8 mouse cellular contexts compared by ENCODE assay signal in genomic region chr1:91874633-91875032, GRCm38 (mm10).
DNase-seq lines count a peak whose midpoint lies in the region; ATAC-seq and TF ChIP-seq lines count a peak whose summit lies in the region.

No protein-coding gene starts in this region.

- peaks cover 24% of the 10 kb centered on the region for H3K4me1 ChIP-seq in limb, embryonic 14.5 days (ENCODE audit: control insufficient read depth, insufficient read depth, low read length)

- TF ChIP-seq POLR2A in brain, embryonic 14.5 days (IDR thresholded peaks at IDR 0.05; ENCODE audit: borderline replicate concordance, extremely low read depth, insufficient read depth, insufficient read length, poor library complexity, severe bottlenecking), result no peak
- no peak for TF ChIP-seq POLR2A in limb, embryonic 14.5 days (IDR thresholded peaks at IDR 0.05; ENCODE audit: borderline replicate concordance, extremely low read depth, insufficient read depth, insufficient read length)

- no peak overlapping the region for H3K27ac ChIP-seq in limb, embryonic 14.5 days (replicated peaks; ENCODE audit: low read depth, low read length)

- H3K9ac ChIP-seq in limb, embryonic 14.5 days (ENCODE audit: low read depth, low read length, severe bottlenecking), result no peak overlapping the region

- WGBS in limb, embryonic 14.5 days, result 13% methylated on average over 2 of the region's 2 CpGs

- H3K9me3 ChIP-seq in limb, embryonic 14.5 days (ENCODE audit: control insufficient read depth, low read length), result no peaks in the 10 kb centered on the region

- peak; percentile 31 for DNase-seq in right cerebral cortex, adult 18-20 months
- DNase-seq in right cerebral cortex, postnatal 25 days, result no peak
- peak; percentile 50 for DNase-seq in brain, embryonic 14.5 days (ENCODE audit: low read depth)
- DNase-seq in forelimb bud, embryonic 11.5 days (ENCODE audit: low read depth, low spot score), result peak; percentile 64
- peak; percentile 30 for DNase-seq in induced T-regulatory cell, adult 2 months (ENCODE audit: low read depth)
- DNase-seq in limb, embryonic 14.5 days (ENCODE audit: low spot score), result peak; percentile 35
- peak; percentile 75 for DNase-seq in ovary, postnatal 36 days (ENCODE audit: low spot score)
- DNase-seq in urinary bladder, postnatal 4 days (ENCODE audit: low spot score in 2 of 2), result peak; percentile 54 to 85

- no peaks in the 10 kb centered on the region for H3K27me3 ChIP-seq in limb, embryonic 14.5 days (ENCODE audit: control insufficient read depth, insufficient read depth, low read length)

- ATAC-seq in limb, embryonic 14.5 days (ENCODE audit: low FRiP score, low read depth), result 0 out of 2 replicates have a peak, but pooled peaks have one; percentile 9

- H3K4me3 ChIP-seq in limb, embryonic 14.5 days (replicated peaks; ENCODE audit: low read length), result no peak overlapping the region

- TF ChIP-seq CTCF in brain, embryonic 14.5 days (IDR thresholded peaks at IDR 0.05; ENCODE audit: borderline replicate concordance, extremely low read depth, insufficient read depth, insufficient read length), result peak; percentile 85

- H3K36me3 ChIP-seq in limb, embryonic 14.5 days (ENCODE audit: control insufficient read depth, insufficient read depth, low read length), result no peaks in the 10 kb centered on the region

- H3K4me2 ChIP-seq in limb, embryonic 14.5 days (replicated peaks; ENCODE audit: low read depth, low read length, severe bottlenecking), result no peak overlapping the region
